Mouse (Mus musculus) neural tube, embryonic 15.5 days (tissue): ENCODE measurements at regions not wholly inside any gene's neighbourhood (a gene's known extent, or its start where the extent isn't known, plus 50 kb on each side); places are given as distances from the start of the nearest gene placed in this dataset. TPM values are rescaled to one million over a fixed set of nuclear protein-coding genes. Genes with fewer than 3 reads are reported as not detected.

Experiments used
- microRNA-seq: library from miRNA; unstranded; fragments of <30 nt; microRNA quantifications from one replicate; pipeline ENCODE4, GENCODE M21; 2017

Small RNA genes lying in the stretch of these regions (microRNA-seq; reads per million reads assigned to microRNA genes)
- not detected for gene Gm22401
